Mouse (Mus musculus) embryonic facial prominence, embryonic 15.5 days (tissue): ENCODE measurements around the gene Prkg1. TPM values are rescaled to one million over a fixed set of nuclear protein-coding genes. Genes with fewer than 3 reads are reported as not detected.

Experiments
- ATAC-seq: fragments of 200-750 bp; cut with Nextera tagmentation; 2 replicates; pipeline ENCODE4 v1.8.0; 2017; ENCODE audit warnings: low read depth, moderate TSS enrichment; ENCODE audit not compliant: insufficient number of reproducible peaks, low FRiP score, low TSS enrichment
- H3K27ac ChIP-seq: fragments of 300-500 bp; sonication (generic); replicated peaks from 2 replicates; pipeline ENCODE4 v1.5.1; 2015; ENCODE audit warnings: mild to moderate bottlenecking, inconsistent platforms
- H3K27me3 ChIP-seq: fragments of 300-500 bp; sonication (generic); 2 replicates; pipeline ENCODE4 v1.6.1; 2015; ENCODE audit warnings: inconsistent platforms
- H3K36me3 ChIP-seq: fragments of 300-500 bp; sonication (generic); 2 replicates; pipeline ENCODE4 v1.6.1; 2015; ENCODE audit warnings: mild to moderate bottlenecking, inconsistent platforms
- H3K4me1 ChIP-seq: fragments of 300-500 bp; sonication (generic); 2 replicates; pipeline ENCODE4 v1.6.1; 2015; ENCODE audit warnings: inconsistent platforms
- H3K4me2 ChIP-seq: fragments of 300-500 bp; sonication (generic); replicated peaks from 2 replicates; pipeline ENCODE4 v1.6.1; 2015; ENCODE audit warnings: mild to moderate bottlenecking, inconsistent platforms
- H3K4me3 ChIP-seq: fragments of 300-500 bp; sonication (generic); replicated peaks from 2 replicates; pipeline ENCODE4 v1.5.1; 2015; ENCODE audit warnings: mild to moderate bottlenecking, inconsistent platforms
- H3K9ac ChIP-seq: fragments of 300-500 bp; sonication (generic); 2 replicates; pipeline ENCODE4 v1.6.1; 2015; ENCODE audit warnings: inconsistent platforms
- H3K9me3 ChIP-seq: fragments of 300-500 bp; sonication (generic); replicated peaks from 2 replicates; pipeline ENCODE4 v1.6.1; 2016; ENCODE audit warnings: inconsistent platforms
- WGBS: fragments of 180-500 bp; shearing (Covaris S2); methylation state at CpG from one replicate; pipeline ENCODE4 v1.1.7; 2015; 5-methylcytosine and 5-hydroxymethylcytosine counted together
- polyA plus RNA-seq: library from polyadenylated mRNA; unstranded; fragments of >200 nt; fragmentation: Nextera tagmentation; extraction: Ambion mirVana; gene quantifications from 2 replicates; pipeline ENCODE4 v1.2.1, GENCODE M21; 2015

Prkg1 gene
- polyA plus RNA-seq, 1 experiment from 2014 or later, result 11.4 TPM

- Histone ChIP-seq H3K27me3 (no peaks in the 10 kb centered on the region), H3K4me2 (no peak overlapping the region), H3K27ac (no peak overlapping the region), H3K4me1 (no peaks in the 10 kb centered on the region), H3K9me3 (no peaks in the 10 kb centered on the region), H3K9ac (no peak overlapping the region), H3K4me3 (no peak overlapping the region), H3K36me3 (no peaks in the 10 kb centered on the region)
- WGBS, result 63% methylated on average over 3 of the region's 3 CpGs
- no peak for ATAC-seq
Observed at GRCm38 (mm10) chr19:31038951-31039350, 725.9 kb downstream of the Prkg1 start.

GRCm38 (mm10) chr19:31031596-31031995 is 733.2 kb downstream of the Prkg1 start:
- no peaks in the 10 kb centered on the region for H3K27me3 ChIP-seq
- no peak overlapping the region for H3K9ac ChIP-seq
- H3K27ac ChIP-seq, result no peak overlapping the region
- H3K4me3 ChIP-seq, result no peak overlapping the region
- no peaks in the 10 kb centered on the region for H3K36me3 ChIP-seq
- H3K9me3 ChIP-seq, result no peaks in the 10 kb centered on the region
- ATAC-seq, result no peak
- H3K4me1 ChIP-seq, result no peaks in the 10 kb centered on the region
- WGBS, result 68% methylated on average over 6 of the region's 6 CpGs
- no peak overlapping the region for H3K4me2 ChIP-seq

- Histone ChIP-seq H3K4me1 (no peaks in the 10 kb centered on the region), H3K27me3 (no peaks in the 10 kb centered on the region), H3K4me3 (no peak overlapping the region), H3K9ac (no peak overlapping the region), H3K9me3 (no peaks in the 10 kb centered on the region), H3K4me2 (no peak overlapping the region), H3K36me3 (no peaks in the 10 kb centered on the region), H3K27ac (no peak overlapping the region)
- no peak for ATAC-seq
- 82% methylated on average over 5 of the region's 5 CpGs for WGBS
Observed at GRCm38 (mm10) chr19:31026797-31027196, 738.0 kb downstream of the Prkg1 start.

DNA sequence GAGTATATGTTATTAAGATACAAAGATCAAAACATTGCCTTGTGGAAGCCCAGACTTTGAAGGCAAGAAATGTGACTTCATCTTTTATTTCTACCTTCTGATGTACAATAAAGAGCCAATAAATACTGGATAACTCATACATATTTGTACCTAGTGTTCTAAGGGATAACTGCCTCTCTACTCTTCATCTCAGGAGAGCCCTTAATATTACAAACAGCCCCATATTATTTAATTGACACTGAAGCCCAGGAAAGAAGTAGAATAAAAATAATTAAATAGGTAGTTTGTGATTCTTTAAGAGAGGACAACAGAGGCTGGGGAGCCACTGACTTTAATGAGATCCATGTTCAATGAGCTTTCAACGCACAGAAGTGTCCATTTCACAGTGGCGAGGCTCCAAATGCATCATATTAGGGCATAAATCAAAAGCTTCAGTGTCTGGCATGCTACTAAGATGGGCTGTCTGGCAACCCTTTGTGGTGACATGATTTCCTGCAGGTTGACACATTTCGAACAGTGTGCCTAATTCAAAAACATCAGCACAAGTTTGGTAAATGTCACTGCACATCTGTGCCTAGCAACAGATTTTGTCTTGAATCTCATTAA is 753.2 kb downstream of the Prkg1 start:
- no peaks in the 10 kb centered on the region for H3K9me3 ChIP-seq
- ATAC-seq, result no peak
- 69% methylated on average over 3 of the region's 3 CpGs for WGBS
- no peak overlapping the region for H3K4me3 ChIP-seq
- no peaks in the 10 kb centered on the region for H3K4me1 ChIP-seq
- no peak overlapping the region for H3K4me2 ChIP-seq
- no peaks in the 10 kb centered on the region for H3K36me3 ChIP-seq
- H3K27me3 ChIP-seq, result no peaks in the 10 kb centered on the region
- no peak overlapping the region for H3K27ac ChIP-seq
- H3K9ac ChIP-seq, result no peak overlapping the region

DNA sequence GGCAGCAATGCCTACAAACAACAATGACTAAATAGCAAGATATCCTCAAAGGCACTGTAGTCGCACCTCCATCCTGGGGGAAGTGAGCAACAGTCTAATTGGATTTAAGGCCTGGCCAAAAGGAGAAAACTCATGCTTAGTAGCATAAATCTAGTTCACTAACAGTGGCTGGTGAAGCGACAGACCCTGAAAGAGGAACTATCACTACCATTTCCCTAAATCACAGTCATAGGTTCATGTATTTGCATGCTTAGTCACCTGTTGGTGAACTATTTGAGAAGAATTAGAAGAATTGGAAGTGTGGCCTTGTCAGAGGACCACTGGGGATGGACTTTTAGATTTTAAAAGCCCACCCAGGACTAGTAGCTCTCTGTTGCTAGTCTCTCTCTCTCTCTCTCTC is 766.3 kb downstream of the Prkg1 start:
- WGBS, result 85% methylated on average over 2 of the region's 2 CpGs
- no peaks in the 10 kb centered on the region for H3K9me3 ChIP-seq
- H3K27ac ChIP-seq, result no peak overlapping the region
- no peaks in the 10 kb centered on the region for H3K4me1 ChIP-seq
- no peak for ATAC-seq
- H3K4me3 ChIP-seq, result no peak overlapping the region
- H3K9ac ChIP-seq, result no peak overlapping the region
- no peaks in the 10 kb centered on the region for H3K27me3 ChIP-seq
- no peak overlapping the region for H3K4me2 ChIP-seq
- H3K36me3 ChIP-seq, result no peaks in the 10 kb centered on the region

DNA sequence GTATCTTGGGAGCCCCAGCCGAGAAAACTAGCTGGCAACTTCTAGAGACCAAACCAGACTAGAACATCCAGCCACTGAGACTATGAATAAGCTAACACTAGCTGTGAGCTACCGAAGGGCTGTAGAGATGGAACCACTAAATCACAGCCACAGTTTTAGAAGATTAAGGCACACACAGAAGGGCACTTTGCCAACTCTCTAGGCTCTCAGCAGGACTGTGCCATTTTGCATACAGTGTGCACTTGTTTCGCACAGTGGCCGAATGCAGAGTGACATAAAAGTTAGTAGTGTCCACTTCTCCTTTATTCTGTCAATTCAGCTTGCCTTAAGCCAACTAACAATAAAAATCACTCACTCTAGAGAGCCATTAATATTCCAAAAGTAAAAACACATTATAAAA is 774.4 kb downstream of the Prkg1 start:
- H3K4me2 ChIP-seq, result no peak overlapping the region
- ATAC-seq, result no peak
- WGBS, result 77% methylated on average over 4 of the region's 4 CpGs
- no peak overlapping the region for H3K27ac ChIP-seq
- no peaks in the 10 kb centered on the region for H3K9me3 ChIP-seq
- H3K4me1 ChIP-seq, result no peaks in the 10 kb centered on the region
- H3K9ac ChIP-seq, result no peak overlapping the region
- no peaks in the 10 kb centered on the region for H3K36me3 ChIP-seq
- H3K4me3 ChIP-seq, result no peak overlapping the region
- H3K27me3 ChIP-seq, result no peaks in the 10 kb centered on the region

DNA sequence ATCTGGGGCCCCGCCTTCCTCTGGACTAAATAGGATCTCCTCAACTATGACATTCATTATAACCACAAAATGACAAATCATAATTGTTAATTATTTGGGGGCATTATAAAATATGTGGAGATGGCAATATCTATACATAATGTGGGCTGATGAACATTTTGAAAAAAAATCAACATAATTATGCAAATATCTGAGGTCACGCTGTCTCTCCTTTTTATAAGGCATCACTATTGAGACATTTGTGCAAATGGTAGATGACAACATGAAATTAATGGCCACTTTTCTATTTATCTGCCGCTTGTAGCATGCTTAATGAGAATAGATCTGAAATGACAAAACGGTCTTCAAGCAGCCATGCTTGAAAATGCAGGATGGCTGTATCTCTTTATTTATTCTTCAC is 782.4 kb downstream of the Prkg1 start:
- Histone ChIP-seq H3K9ac (no peak overlapping the region), H3K4me2 (no peak overlapping the region), H3K4me1 (no peaks in the 10 kb centered on the region), H3K9me3 (no peaks in the 10 kb centered on the region), H3K4me3 (no peak overlapping the region), H3K36me3 (no peaks in the 10 kb centered on the region), H3K27me3 (no peaks in the 10 kb centered on the region), H3K27ac (no peak overlapping the region)
- no peak for ATAC-seq
- WGBS, result 89% methylated on average over 4 of the region's 4 CpGs

DNA sequence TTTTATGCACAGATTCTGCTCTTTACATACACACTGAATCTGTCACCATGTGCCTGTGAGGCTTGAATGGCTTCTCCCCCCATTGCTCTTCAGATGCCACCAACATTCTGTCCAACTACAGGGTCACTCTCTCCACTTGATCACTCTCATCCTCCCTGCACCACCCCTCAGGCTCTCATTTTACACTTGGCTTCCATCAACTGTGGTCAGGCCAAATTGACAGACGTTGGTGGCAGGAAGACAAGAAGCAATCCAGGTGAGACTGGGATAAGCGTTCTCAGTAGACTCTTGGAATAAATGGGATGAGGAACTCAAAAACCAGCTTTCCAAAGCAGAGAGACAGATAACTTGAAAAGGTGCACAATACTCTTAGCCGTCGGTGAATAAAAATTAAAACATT is 786.7 kb downstream of the Prkg1 start:
- Histone ChIP-seq H3K36me3 (no peaks in the 10 kb centered on the region), H3K9ac (no peak overlapping the region), H3K4me2 (no peak overlapping the region), H3K4me1 (no peaks in the 10 kb centered on the region), H3K9me3 (no peaks in the 10 kb centered on the region), H3K27me3 (no peaks in the 10 kb centered on the region), H3K27ac (no peak overlapping the region), H3K4me3 (no peak overlapping the region)
- ATAC-seq, result no peak
- 81% methylated on average over 4 of the region's 4 CpGs for WGBS

DNA sequence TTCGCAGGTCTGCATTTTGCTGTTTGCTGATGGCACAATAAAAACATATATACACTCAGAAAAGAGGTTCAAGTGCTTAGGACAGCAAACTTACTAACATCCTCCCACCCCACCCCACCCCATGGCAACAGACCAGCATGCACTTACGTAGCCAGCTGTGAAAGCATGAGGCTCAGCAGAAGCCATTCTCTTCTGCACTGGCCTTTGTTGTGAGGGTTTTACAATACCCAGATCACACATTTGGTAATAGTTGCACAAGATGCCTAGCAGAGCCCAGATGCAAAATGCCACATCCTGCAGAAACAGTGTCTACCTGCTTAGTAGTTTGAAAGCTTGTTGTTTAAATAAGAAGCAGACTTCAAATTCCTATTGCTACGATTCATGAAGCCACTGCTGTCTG is 814.2 kb downstream of the Prkg1 start:
- no peak overlapping the region for H3K4me3 ChIP-seq
- no peaks in the 10 kb centered on the region for H3K27me3 ChIP-seq
- no peak for ATAC-seq
- no peaks in the 10 kb centered on the region for H3K4me1 ChIP-seq
- no peaks in the 10 kb centered on the region for H3K9me3 ChIP-seq
- H3K9ac ChIP-seq, result no peak overlapping the region
- H3K36me3 ChIP-seq, result no peaks in the 10 kb centered on the region
- H3K4me2 ChIP-seq, result no peak overlapping the region
- no peak overlapping the region for H3K27ac ChIP-seq
- 64% methylated on average over 3 of the region's 3 CpGs for WGBS

- Histone ChIP-seq H3K36me3 (no peaks in the 10 kb centered on the region), H3K27ac (no peak overlapping the region), H3K9ac (no peak overlapping the region), H3K4me2 (no peak overlapping the region), H3K4me1 (no peaks in the 10 kb centered on the region), H3K9me3 (no peaks in the 10 kb centered on the region), H3K4me3 (no peak overlapping the region), H3K27me3 (no peaks in the 10 kb centered on the region)
- no peak for ATAC-seq
- WGBS, result 69% methylated on average over 1 of the region's 1 CpGs
Observed at GRCm38 (mm10) chr19:30948202-30948601, 816.6 kb downstream of the Prkg1 start.

DNA sequence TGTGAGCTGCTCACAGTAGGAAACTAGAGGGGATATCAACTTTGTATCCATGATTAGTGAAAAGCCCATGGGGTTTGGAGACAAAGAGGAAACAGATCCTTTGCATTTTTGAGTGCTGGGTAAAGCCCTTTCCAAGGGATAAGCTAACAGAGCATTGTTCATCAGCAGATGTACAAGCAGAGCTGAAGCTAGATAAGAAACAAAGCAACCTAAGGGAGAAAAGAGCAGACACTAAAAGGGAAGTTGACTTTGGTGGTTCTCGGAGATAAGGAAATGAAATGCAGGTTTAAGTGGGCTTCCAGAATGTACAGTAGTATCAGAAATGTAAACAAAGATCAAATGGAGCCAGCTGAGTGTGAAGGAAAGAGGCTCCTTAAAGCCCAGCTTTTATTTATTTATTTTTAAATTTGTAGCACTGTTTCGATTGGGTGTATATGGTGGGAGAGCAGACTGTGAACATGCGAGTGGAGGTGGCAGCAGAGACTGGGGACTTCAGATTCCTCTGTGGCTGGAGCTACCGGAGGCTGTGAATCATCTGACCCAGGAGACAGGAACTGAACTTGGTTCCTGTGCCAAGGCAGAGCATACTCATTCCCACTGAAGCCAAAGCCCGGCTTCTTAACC is 822.4 kb downstream of the Prkg1 start:
- WGBS, result 45% methylated on average over 5 of the region's 5 CpGs
- Histone ChIP-seq H3K4me1 (no peaks in the 10 kb centered on the region), H3K4me3 (no peak overlapping the region), H3K27ac (no peak overlapping the region), H3K9ac (no peak overlapping the region), H3K9me3 (no peaks in the 10 kb centered on the region), H3K4me2 (no peak overlapping the region), H3K36me3 (no peaks in the 10 kb centered on the region), H3K27me3 (no peaks in the 10 kb centered on the region)
- ATAC-seq, result no peak

DNA sequence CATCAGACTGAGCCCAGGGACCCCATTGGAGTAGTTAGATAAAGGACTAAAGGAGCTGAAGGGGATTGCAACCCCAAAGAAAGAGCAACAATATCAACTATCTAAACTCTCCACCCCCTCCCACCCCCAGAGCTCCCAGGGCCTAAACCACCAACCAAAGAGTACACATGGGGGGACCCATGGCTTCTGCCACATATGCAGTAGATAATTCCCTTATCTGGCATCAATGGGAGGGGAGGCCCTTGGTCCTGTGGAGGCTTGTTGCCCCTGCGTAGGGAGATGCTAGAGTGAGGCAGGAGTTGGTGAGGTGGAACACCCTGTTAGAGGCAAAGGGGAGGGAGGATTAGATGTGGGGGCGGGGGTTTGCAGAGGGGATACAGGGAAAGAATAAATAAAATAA is 826.8 kb downstream of the Prkg1 start:
- no peaks in the 10 kb centered on the region for H3K27me3 ChIP-seq
- H3K4me1 ChIP-seq, result no peaks in the 10 kb centered on the region
- H3K36me3 ChIP-seq, result no peaks in the 10 kb centered on the region
- 80% methylated on average over 2 of the region's 2 CpGs for WGBS
- no peak for ATAC-seq
- H3K9ac ChIP-seq, result no peak overlapping the region
- no peak overlapping the region for H3K4me3 ChIP-seq
- no peaks in the 10 kb centered on the region for H3K9me3 ChIP-seq
- no peak overlapping the region for H3K27ac ChIP-seq
- no peak overlapping the region for H3K4me2 ChIP-seq
